Mouse (Mus musculus) kidney, postnatal 0 days (tissue): Measurements from ENCODE around the gene Rhbdl1. TPM values are rescaled to one million over a fixed set of nuclear protein-coding genes. Genes with fewer than 3 reads are reported as not detected.
A peak's percentile ranks its signal among the peaks of the same experiment; 100 is the strongest.

Experiments
- ATAC-seq: fragments of 200-750 bp; cut with Nextera tagmentation; replicated peaks from 2 replicates; pipeline ENCODE4 v1.8.0; 2017; ENCODE audit warnings: low read depth, moderate number of reproducible peaks, moderate TSS enrichment, moderate library complexity; ENCODE audit not compliant: low FRiP score
- DNase-seq: peaks from one replicate; pipeline ENCODE4 v3.0.0-alpha.2; 2016; ENCODE audit warnings: low spot score
- H3K27ac ChIP-seq: fragments of 300-500 bp; sonication (generic); 2 replicates; pipeline ENCODE4 v1.5.1; 2014; ENCODE audit warnings: mild to moderate bottlenecking
- H3K27me3 ChIP-seq: fragments of 300-500 bp; sonication (generic); 2 replicates; pipeline ENCODE4 v1.6.1; 2014; ENCODE audit warnings: low read length, mixed read lengths; ENCODE audit not compliant: insufficient read depth
- H3K36me3 ChIP-seq: fragments of 300-500 bp; sonication (generic); 2 replicates; pipeline ENCODE4 v1.6.1; 2014; ENCODE audit warnings: low read length, mixed read lengths; ENCODE audit not compliant: insufficient read depth
- H3K4me1 ChIP-seq: fragments of 300-500 bp; sonication (generic); replicated peaks from 2 replicates; pipeline ENCODE4 v1.6.1; 2014; ENCODE audit warnings: antibody characterized with exemption, low read length, mixed read lengths; ENCODE audit not compliant: insufficient read depth
- H3K4me2 ChIP-seq: fragments of 300-500 bp; sonication (generic); 2 replicates; pipeline ENCODE4 v1.6.1; 2014; ENCODE audit warnings: mild to moderate bottlenecking, low read length, moderate library complexity, mixed read lengths
- H3K4me3 ChIP-seq: fragments of 300-500 bp; sonication (generic); replicated peaks from 2 replicates; pipeline ENCODE4 v1.5.1; 2014; ENCODE audit warnings: low read depth, low read length
- H3K9ac ChIP-seq: fragments of 300-500 bp; sonication (generic); 2 replicates; pipeline ENCODE4 v1.6.1; 2014; ENCODE audit warnings: low read depth, low read length
- H3K9me3 ChIP-seq: fragments of 300-500 bp; sonication (generic); replicated peaks from 2 replicates; pipeline ENCODE4 v1.6.1; 2016; ENCODE audit warnings: low read length, inconsistent platforms, mixed read lengths
- CTCF ChIP-seq: IDR thresholded peaks from 2 replicates; pipeline ENCODE4 v1.5.1; 2016; ENCODE audit warnings: antibody characterized with exemption, low read depth, mild to moderate bottlenecking, moderate library complexity
- WGBS: fragments of 180-500 bp; shearing (Covaris S2); extraction: QIAGEN DNeasy Blood & Tissue Kit; methylation state at CpG from one replicate; pipeline ENCODE4 v1.1.7; 2014; 5-methylcytosine and 5-hydroxymethylcytosine counted together
- polyA plus RNA-seq: library from polyadenylated mRNA; unstranded; fragments of >200 nt; fragmentation: Nextera tagmentation; extraction: Ambion mirVana; gene quantifications from 2 replicates; pipeline ENCODE4 v1.2.1, GENCODE M21; 2015

The Rhbdl1 gene
- polyA plus RNA-seq, 1 experiment from 2014 or later: 3.9 TPM

DNA sequence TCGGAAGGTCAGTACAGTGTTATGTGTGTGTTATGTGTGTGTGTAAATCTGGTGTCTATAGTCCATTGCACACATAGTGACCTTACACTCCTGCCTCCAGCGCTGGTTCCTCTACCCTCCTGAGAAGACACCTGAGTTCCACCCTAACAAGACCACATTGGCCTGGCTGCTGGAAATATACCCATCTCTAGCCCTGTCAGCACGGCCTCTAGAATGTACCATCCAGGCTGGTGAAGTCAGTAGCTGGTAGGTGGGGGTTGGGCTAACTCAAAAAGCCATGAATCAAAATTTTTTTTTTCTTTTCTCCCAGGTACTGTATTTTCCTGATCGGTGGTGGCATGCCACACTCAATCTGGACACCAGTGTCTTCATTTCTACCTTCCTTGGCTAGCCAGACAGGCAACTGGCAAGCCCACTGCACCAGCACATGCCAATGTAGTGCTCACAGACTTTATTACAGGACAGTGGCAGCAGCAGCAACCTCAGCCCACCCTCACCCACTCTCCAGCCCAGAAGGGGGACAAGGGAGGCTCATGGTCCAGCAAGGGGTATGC, 6.8 kb downstream of the Rhbdl1 start:
- no peak overlapping the region for H3K9ac ChIP-seq

GRCm38 (mm10) chr17:25829558-25830017, 7.5 kb downstream of the Rhbdl1 start:
- peak overlapping the region; percentile 34 for H3K4me3 ChIP-seq
- DNase-seq: no peak
- no peak for ATAC-seq
- H3K9me3 ChIP-seq: no peaks in the 10 kb centered on the region
- WGBS: 33% methylated on average over 8 of the region's 8 CpGs
- peak overlapping the region; percentile 88 for H3K27ac ChIP-seq
- TF ChIP-seq CTCF: no peak
- peak overlapping the region; percentile 66 for H3K4me2 ChIP-seq
- H3K4me1 ChIP-seq: peaks cover 36% of the 10 kb centered on the region
- H3K36me3 ChIP-seq: peaks cover 35% of the 10 kb centered on the region
- H3K27me3 ChIP-seq: no peaks in the 10 kb centered on the region
- H3K9ac ChIP-seq: peak overlapping the region; percentile 60

More for the DNA sequence above, 6.8 kb downstream of the Rhbdl1 start:
- TF ChIP-seq CTCF: no peak
- 79% methylated on average over 4 of the region's 4 CpGs for WGBS
- Histone ChIP-seq H3K9me3 (no peaks in the 10 kb centered on the region), H3K4me1 (peaks cover 39% of the 10 kb centered on the region), H3K36me3 (peaks cover 38% of the 10 kb centered on the region), H3K4me2 (0 out of 2 replicates have a peak overlapping the region, but pooled peaks have one; percentile 66), H3K27ac (no peak overlapping the region), H3K4me3 (no peak overlapping the region), H3K27me3 (no peaks in the 10 kb centered on the region)
- DNase-seq (no peak), ATAC-seq (no peak)

- H3K27me3 ChIP-seq: no peaks in the 10 kb centered on the region
- no peaks in the 10 kb centered on the region for H3K9me3 ChIP-seq
- ATAC-seq: peak; percentile 16
- peaks cover 36% of the 10 kb centered on the region for H3K4me1 ChIP-seq
- H3K4me3 ChIP-seq: peak within 1 kb of the TSS; percentile 34
- WGBS: under 1% methylated on average over 32 of the region's 32 CpGs
- TF ChIP-seq CTCF: peak; percentile 57
- peak; percentile 90 for DNase-seq
- peak within 1 kb of the TSS; percentile 60 for H3K9ac ChIP-seq
- peak within 1 kb of the TSS; percentile 66 for H3K4me2 ChIP-seq
- peaks cover 34% of the 10 kb centered on the region for H3K36me3 ChIP-seq
- H3K27ac ChIP-seq: peak within 1 kb of the TSS; percentile 88
Observed at GRCm38 (mm10) chr17:25828712-25829557, 8.2 kb downstream of the Rhbdl1 start, which contains the start of gene Jmjd8. Gene Jmjd8, plus strand, starts transcription at chr17:25828867.

DNA sequence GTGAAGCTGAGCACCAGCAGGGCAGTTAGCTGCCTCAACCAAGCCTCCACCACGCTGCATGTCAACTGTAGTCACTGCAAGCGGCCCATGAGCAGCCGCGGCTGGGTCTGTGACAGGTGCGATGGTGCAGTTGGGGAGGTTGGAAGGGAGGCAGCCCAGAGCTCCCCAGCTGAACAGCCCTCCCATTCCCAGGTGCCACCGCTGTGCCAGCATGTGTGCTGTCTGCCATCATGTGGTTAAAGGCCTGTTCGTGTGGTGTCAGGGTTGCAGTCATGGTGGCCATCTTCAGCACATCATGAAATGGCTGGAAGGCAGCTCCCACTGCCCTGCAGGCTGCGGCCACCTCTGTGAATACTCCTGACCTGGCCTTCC, 8.9 kb downstream of the Rhbdl1 start:
- DNase-seq (no peak), ATAC-seq (no peak)
- Histone ChIP-seq H3K27ac (peak overlapping the region; percentile 88; the same call in 1 of the 2 replicates), H3K9ac (no peak overlapping the region; the same call in 1 of the 2 replicates), H3K4me1 (peaks cover 37% of the 10 kb centered on the region), H3K9me3 (no peaks in the 10 kb centered on the region), H3K4me2 (peak overlapping the region; percentile 66), H3K4me3 (peak overlapping the region; percentile 34; the same call in 1 of the 2 replicates), H3K36me3 (peaks cover 34% of the 10 kb centered on the region), H3K27me3 (no peaks in the 10 kb centered on the region)
- WGBS: 87% methylated on average over 8 of the region's 8 CpGs
- no peak for TF ChIP-seq CTCF

DNA sequence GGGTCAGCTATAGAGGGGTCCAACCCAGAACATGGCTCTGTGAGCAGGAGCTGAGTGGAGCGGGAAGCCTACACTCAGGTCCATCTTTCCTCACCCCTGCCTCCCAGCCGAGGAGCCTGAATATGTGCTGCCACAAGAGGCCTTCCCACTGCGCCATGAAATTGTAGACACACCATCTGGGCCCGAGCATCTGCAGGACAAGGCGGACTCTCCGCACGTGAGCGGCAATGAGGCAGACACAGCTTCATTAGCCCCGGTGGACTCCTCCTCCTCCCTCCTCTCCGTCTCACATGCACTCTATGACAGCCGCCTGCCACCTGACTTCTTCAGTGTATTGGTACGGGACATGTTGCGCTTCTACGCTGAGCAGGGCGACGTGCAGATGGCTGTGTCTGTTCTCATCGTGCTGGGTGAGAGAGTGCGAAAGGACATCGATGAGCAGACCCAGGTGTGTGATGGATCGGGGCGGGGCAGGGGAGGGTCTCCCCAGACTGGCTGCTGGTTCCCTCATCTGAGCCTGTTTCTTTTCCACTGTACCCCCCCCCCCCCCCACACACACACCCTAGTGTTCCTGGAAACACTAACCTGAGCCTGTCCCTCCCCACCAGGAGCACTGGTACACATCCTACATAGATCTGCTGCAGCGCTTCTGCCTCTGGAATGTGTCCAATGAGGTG, 9.4 kb downstream of the Rhbdl1 start:
- TF ChIP-seq CTCF: no peak
- no peak overlapping the region for H3K9ac ChIP-seq
- no peak for ATAC-seq
- H3K36me3 ChIP-seq: peaks cover 34% of the 10 kb centered on the region
- 88% methylated on average over 22 of the region's 22 CpGs for WGBS
- peaks cover 37% of the 10 kb centered on the region for H3K4me1 ChIP-seq
- H3K4me3 ChIP-seq: no peak overlapping the region
- no peaks in the 10 kb centered on the region for H3K27me3 ChIP-seq
- peak overlapping the region; percentile 66; the same call in 1 of the 2 replicates for H3K4me2 ChIP-seq
- DNase-seq: no peak
- no peaks in the 10 kb centered on the region for H3K9me3 ChIP-seq
- no peak overlapping the region for H3K27ac ChIP-seq

GRCm38 (mm10) chr17:25827011-25827410, 10.1 kb downstream of the Rhbdl1 start:
- no peak overlapping the region for H3K4me3 ChIP-seq
- no peak overlapping the region for H3K27ac ChIP-seq
- H3K4me2 ChIP-seq: no peak overlapping the region
- H3K4me1 ChIP-seq: peaks cover 36% of the 10 kb centered on the region
- no peaks in the 10 kb centered on the region for H3K9me3 ChIP-seq
- H3K36me3 ChIP-seq: peaks cover 34% of the 10 kb centered on the region
- no peak for DNase-seq
- H3K27me3 ChIP-seq: no peaks in the 10 kb centered on the region
- H3K9ac ChIP-seq: no peak overlapping the region
- no peak for TF ChIP-seq CTCF
- WGBS: 96% methylated on average over 13 of the region's 13 CpGs
- no peak for ATAC-seq
